Mouse (Mus musculus): ENCODE data around the gene Samd1.
A peak's percentile ranks its signal among the peaks of the same experiment; 100 is the strongest.
"Not testable (repeated sequence)": the region's sequence is repeated elsewhere in the genome, so short reads cannot be mapped to it uniquely, and the experiment has no call there.

The Samd1 gene

GRCm38 (mm10) chr8:83983222-83983621 is 14.2 kb upstream of the Samd1 start:
- DNase-seq (ENCODE audit: low spot score) = not testable (repeated sequence)

GRCm38 (mm10) chr8:83989243-83989642 is 8.2 kb upstream of the Samd1 start:
- no peak for DNase-seq (ENCODE audit: low spot score)

GRCm38 (mm10) chr8:83990170-83990569 is 7.3 kb upstream of the Samd1 start:
- no peak for DNase-seq (ENCODE audit: low spot score)

GRCm38 (mm10) chr8:83992488-83992887 is 5.0 kb upstream of the Samd1 start:
- DNase-seq (ENCODE audit: low spot score) = no peak

GRCm38 (mm10) chr8:83994030-83994429 is 3.4 kb upstream of the Samd1 start:
- DNase-seq (ENCODE audit: low spot score) = no peak

- no peak for DNase-seq (ENCODE audit: low spot score)
Measured at GRCm38 (mm10) chr8:83995973-83996372, 1.5 kb upstream of the Samd1 start.

GRCm38 (mm10) chr8:83996567-83997505 is 636 bp upstream of the Samd1 start:
- peak; percentile 72 for DNase-seq (ENCODE audit: low spot score)

GRCm38 (mm10) chr8:83998231-83999056 is 972 bp downstream of the Samd1 start:
- peak; percentile 66 for DNase-seq (ENCODE audit: low spot score)

- no peak for DNase-seq (ENCODE audit: low spot score)
Measured at GRCm38 (mm10) chr8:83999057-83999705, 1.7 kb downstream of the Samd1 start.

GRCm38 (mm10) chr8:83999825-84000224 is 2.4 kb downstream of the Samd1 start:
- no peak for DNase-seq (ENCODE audit: low spot score)

- DNase-seq (ENCODE audit: low spot score) = no peak
Measured at GRCm38 (mm10) chr8:84001281-84002000, 4.0 kb downstream of the Samd1 start, which contains the start of gene 1700067K01Rik. TSS of gene 1700067K01Rik (plus strand) at chr8:84001502.

- no peak for DNase-seq (ENCODE audit: low spot score)
Measured at GRCm38 (mm10) chr8:84002957-84003611, 5.6 kb downstream of the Samd1 start.

GRCm38 (mm10) chr8:84003612-84004246 is 6.3 kb downstream of the Samd1 start:
- no peak for DNase-seq (ENCODE audit: low spot score)

GRCm38 (mm10) chr8:84004533-84005201 is 7.2 kb downstream of the Samd1 start:
- peak; percentile 81 for DNase-seq (ENCODE audit: low spot score)

GRCm38 (mm10) chr8:84005502-84005901 is 8.0 kb downstream of the Samd1 start:
- not testable (repeated sequence) for DNase-seq (ENCODE audit: low spot score)

GRCm38 (mm10) chr8:84008362-84008761 is 10.9 kb downstream of the Samd1 start:
- no peak for DNase-seq (ENCODE audit: low spot score)

- no peak for DNase-seq (ENCODE audit: low spot score)
Measured at GRCm38 (mm10) chr8:84009876-84010275, 12.4 kb downstream of the Samd1 start.

- DNase-seq (ENCODE audit: low spot score) = peak; percentile 52
Measured at GRCm38 (mm10) chr8:84010625-84011611, 13.4 kb downstream of the Samd1 start.
